Mouse (Mus musculus) neural tube, embryonic 15.5 days (tissue): ENCODE data around the gene Nmnat1. TPM values are rescaled to one million over a fixed set of nuclear protein-coding genes. Genes with fewer than 3 reads are reported as not detected.
"Not testable (repeated sequence)": the region's sequence is repeated elsewhere in the genome, so short reads cannot be mapped to it uniquely, and the experiment has no call there.

Source experiments
- ATAC-seq: fragments of 200-750 bp; cut with Nextera tagmentation; 2 replicates; pipeline ENCODE4 v1.8.0; 2017; ENCODE audit warnings: mild to moderate bottlenecking, moderate TSS enrichment, moderate library complexity; ENCODE audit not compliant: low FRiP score
- H3K27ac ChIP-seq: fragments of 300-500 bp; sonication (generic); replicated peaks from 2 replicates; pipeline ENCODE4 v1.5.1; 2015; ENCODE audit warnings: mild to moderate bottlenecking, inconsistent platforms
- H3K27me3 ChIP-seq: fragments of 300-500 bp; sonication (generic); replicated peaks from 2 replicates; pipeline ENCODE4 v1.6.1; 2015; ENCODE audit warnings: inconsistent platforms
- H3K36me3 ChIP-seq: fragments of 300-500 bp; sonication (generic); 2 replicates; pipeline ENCODE4 v1.6.1; 2015; ENCODE audit warnings: inconsistent platforms
- H3K4me1 ChIP-seq: fragments of 300-500 bp; sonication (generic); 2 replicates; pipeline ENCODE4 v1.6.1; 2015; ENCODE audit warnings: inconsistent platforms
- H3K4me2 ChIP-seq: fragments of 300-500 bp; sonication (generic); 2 replicates; pipeline ENCODE4 v1.6.1; 2015; ENCODE audit warnings: inconsistent platforms, mild to moderate bottlenecking, moderate library complexity
- H3K4me3 ChIP-seq: fragments of 300-500 bp; sonication (generic); replicated peaks from 2 replicates; pipeline ENCODE4 v1.5.1; 2015; ENCODE audit warnings: mild to moderate bottlenecking, inconsistent platforms
- H3K9ac ChIP-seq: fragments of 300-500 bp; sonication (generic); replicated peaks from 2 replicates; pipeline ENCODE4 v1.6.1; 2015; ENCODE audit warnings: mild to moderate bottlenecking, inconsistent platforms
- H3K9me3 ChIP-seq: fragments of 300-500 bp; sonication (generic); replicated peaks from 2 replicates; pipeline ENCODE4 v1.6.1; 2016; ENCODE audit warnings: inconsistent platforms
- whole genome bisulfite sequencing: fragments of 180-500 bp; shearing (Covaris S2); methylation state at CpG from one replicate; pipeline ENCODE4 v1.1.7; 2015; ENCODE audit warnings: mixed read lengths; 5-methylcytosine and 5-hydroxymethylcytosine counted together
- polyA plus RNA-seq: library from polyadenylated mRNA; unstranded; fragments of >200 nt; fragmentation: Nextera tagmentation; extraction: Ambion mirVana; gene quantifications from 2 replicates; pipeline ENCODE4 v1.2.1, GENCODE M21; 2015

Gene Nmnat1
- polyA plus RNA-seq, 1 experiment from 2014 or later = 5.8 TPM

DNA sequence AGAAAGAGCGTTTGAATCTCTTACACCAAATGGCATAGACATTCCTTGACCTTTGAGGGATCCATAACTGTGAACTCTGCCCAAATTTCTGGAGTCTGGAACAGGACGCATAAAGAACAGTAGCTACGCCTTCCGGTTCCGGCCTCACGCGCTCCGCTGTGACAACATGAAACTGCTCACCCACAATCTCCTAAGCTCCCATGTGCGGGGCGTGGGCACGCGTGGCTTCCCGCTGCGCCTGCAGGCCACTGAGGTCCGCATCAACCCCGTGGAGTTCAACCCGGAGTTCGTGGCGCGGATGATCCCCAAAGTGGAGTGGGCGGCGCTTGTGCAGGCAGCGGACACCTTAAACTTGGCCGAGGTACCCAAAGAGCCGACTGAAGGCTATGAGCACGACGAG is 27.8 kb downstream of the Nmnat1 start:
- H3K4me3 ChIP-seq, H3K27ac ChIP-seq, H3K27me3 ChIP-seq, H3K9me3 ChIP-seq, H3K4me2 ChIP-seq, H3K36me3 ChIP-seq, H3K4me1 ChIP-seq, H3K9ac ChIP-seq, ATAC-seq: not testable (repeated sequence)
- 89% methylated on average over 27 of the region's 27 CpGs for WGBS

DNA sequence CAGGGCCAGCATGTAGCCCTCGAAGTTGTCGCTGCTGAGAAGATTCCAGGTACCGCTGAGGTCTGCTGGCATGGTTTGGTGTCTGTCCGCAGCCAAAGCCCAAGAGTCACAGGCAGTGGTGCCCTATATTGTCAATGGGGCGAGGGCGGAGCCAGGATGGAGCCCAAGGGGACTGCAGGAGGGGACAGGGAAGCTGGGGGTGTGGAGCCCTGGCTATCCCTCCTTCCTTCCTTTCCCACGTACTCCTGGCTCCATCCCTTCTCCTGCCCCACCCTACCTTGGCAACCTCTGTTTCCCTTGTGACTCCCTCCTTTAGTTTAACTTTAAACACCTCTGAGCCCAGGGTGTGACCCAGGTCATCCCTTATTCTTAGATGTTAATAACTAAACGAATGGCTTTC is 30.1 kb downstream of the Nmnat1 start, which contains the start of gene Rbp7:
Gene Rbp7 (minus strand): TSS at position 100 of the 400 bp plus-strand sequence.
- no peak within 1 kb of the TSS for H3K4me2 ChIP-seq
- ATAC-seq = no peak
- no peaks in the 10 kb centered on the region for H3K4me1 ChIP-seq
- WGBS = 54% methylated on average over 8 of the region's 8 CpGs
- no peaks in the 10 kb centered on the region for H3K27me3 ChIP-seq
- no peak within 1 kb of the TSS for H3K4me3 ChIP-seq
- H3K27ac ChIP-seq = no peak within 1 kb of the TSS
- H3K9me3 ChIP-seq = no peaks in the 10 kb centered on the region
- no peak within 1 kb of the TSS for H3K9ac ChIP-seq
- no peaks in the 10 kb centered on the region for H3K36me3 ChIP-seq

DNA sequence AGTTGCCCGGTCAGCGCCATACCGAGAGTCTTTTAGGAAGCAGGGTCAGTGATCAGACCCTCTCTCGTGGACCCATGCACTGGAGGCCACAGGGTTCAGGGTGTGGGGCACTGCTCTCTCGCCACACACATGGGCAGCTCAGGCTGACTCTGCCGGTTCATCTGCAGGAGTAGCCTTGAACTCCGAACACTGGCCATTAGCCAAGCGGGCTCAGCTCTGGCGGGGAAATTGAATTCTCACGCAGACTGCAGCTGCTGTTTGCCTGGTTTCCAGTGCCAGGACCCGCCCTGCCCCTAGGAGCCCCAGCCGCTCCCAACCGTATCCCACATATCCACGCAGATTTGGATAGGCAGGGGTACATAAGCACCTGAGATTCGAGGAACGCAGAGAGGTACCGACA is 30.7 kb downstream of the Nmnat1 start:
- no peak overlapping the region for H3K9ac ChIP-seq
- H3K27me3 ChIP-seq = no peaks in the 10 kb centered on the region
- 87% methylated on average over 17 of the region's 17 CpGs for WGBS
- no peaks in the 10 kb centered on the region for H3K4me1 ChIP-seq
- H3K27ac ChIP-seq = no peak overlapping the region
- no peaks in the 10 kb centered on the region for H3K9me3 ChIP-seq
- no peaks in the 10 kb centered on the region for H3K36me3 ChIP-seq
- no peak for ATAC-seq
- no peak overlapping the region for H3K4me2 ChIP-seq
- H3K4me3 ChIP-seq = no peak overlapping the region

DNA sequence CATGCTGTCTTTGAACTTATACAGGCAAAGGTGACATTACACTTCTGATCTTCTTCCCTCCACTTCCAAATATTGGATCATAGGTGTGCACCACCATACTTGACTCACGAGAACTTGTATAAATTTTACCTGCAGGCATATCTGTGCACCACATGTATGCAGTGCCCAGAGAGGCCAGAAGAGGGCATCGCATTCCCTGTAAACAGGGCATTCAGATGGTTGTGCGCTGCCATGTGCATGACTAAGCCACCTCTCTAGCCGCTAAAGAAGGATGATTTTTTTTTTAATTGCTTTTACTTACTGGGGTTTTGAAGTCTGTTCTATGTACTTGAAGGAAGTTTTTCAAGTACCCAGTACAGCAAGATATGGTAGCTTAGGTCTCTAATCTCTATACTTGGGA is 31.3 kb downstream of the Nmnat1 start:
- H3K9me3 ChIP-seq = no peaks in the 10 kb centered on the region
- H3K4me3 ChIP-seq = no peak overlapping the region
- H3K27ac ChIP-seq = no peak overlapping the region
- no peak overlapping the region for H3K9ac ChIP-seq
- no peak for ATAC-seq
- H3K27me3 ChIP-seq = no peaks in the 10 kb centered on the region
- no peaks in the 10 kb centered on the region for H3K36me3 ChIP-seq
- WGBS = 86% methylated on average over 4 of the region's 4 CpGs
- no peak overlapping the region for H3K4me2 ChIP-seq
- no peaks in the 10 kb centered on the region for H3K4me1 ChIP-seq

DNA sequence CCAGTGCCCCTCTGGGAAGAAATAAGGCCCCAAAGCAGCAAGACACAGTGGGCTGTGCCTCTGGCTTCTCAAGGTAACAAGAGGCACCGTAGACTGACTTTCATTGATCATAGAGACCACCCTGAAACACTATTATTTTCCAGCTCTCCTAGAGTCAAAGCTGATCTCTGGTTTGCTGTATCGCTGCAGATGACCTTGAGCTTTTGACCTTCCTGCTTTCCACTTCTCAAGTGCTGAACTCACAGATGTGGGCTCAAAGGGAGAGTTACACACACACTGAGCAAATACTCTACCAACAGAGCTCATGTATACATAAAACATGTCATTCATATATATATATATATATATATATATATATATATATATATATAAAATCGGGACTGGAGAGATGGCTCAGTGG is 34.4 kb downstream of the Nmnat1 start:
- no peak for ATAC-seq
- Histone ChIP-seq H3K27ac (no peak overlapping the region), H3K4me1 (peaks cover 8% of the 10 kb centered on the region), H3K9me3 (no peaks in the 10 kb centered on the region), H3K4me3 (no peak overlapping the region), H3K9ac (no peak overlapping the region), H3K27me3 (no peaks in the 10 kb centered on the region), H3K4me2 (no peak overlapping the region), H3K36me3 (no peaks in the 10 kb centered on the region)
- WGBS = 86% methylated on average over 3 of the region's 3 CpGs

DNA sequence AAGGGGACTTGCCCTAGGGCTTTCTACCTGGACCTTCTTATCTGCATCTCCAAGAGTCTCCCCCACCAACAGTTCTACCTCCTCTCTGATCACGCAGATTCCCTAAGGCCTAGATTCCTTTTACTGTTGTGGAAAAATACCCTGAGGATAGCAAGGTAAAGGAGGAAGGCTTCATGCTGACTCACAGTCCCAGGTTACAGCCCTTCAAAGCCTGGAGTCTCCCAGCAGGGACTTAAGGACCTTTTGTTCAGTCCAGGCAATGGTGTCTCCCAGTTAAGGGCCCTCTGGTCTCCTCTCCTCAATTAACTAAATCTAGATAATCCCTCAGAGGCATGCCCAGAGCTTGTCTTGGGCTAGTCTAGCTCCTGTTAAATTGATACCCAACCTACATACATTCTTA is 38.7 kb downstream of the Nmnat1 start:
- H3K9me3 ChIP-seq = no peaks in the 10 kb centered on the region
- no peak for ATAC-seq
- H3K27ac ChIP-seq = peak overlapping the region; percentile 94
- H3K27me3 ChIP-seq = no peaks in the 10 kb centered on the region
- WGBS = 37% methylated on average over 1 of the region's 1 CpGs
- H3K36me3 ChIP-seq = no peaks in the 10 kb centered on the region
- H3K9ac ChIP-seq = peak overlapping the region; percentile 56; the same call in 1 of the 2 replicates
- peak overlapping the region; percentile 73 for H3K4me2 ChIP-seq
- peaks cover 20% of the 10 kb centered on the region for H3K4me1 ChIP-seq
- H3K4me3 ChIP-seq = no peak overlapping the region

DNA sequence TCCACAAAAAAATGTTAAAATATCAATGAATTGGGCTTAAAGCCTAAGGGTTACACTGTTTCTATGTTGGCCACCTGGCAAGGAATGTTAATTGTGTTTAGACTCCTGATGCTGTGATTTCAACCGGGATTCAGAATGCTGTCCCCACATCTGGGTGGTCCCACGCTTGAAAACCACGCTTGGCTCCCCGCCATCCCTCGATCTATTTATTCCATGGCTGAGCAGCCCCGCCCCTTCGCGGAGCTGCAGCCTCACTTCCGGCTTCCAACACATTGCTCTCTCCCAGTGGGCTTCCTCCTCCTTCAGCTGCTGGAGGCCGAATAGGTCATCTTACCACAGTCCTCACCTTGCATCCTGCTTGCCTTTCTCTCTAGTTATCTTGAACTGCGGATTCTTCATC is 39.1 kb downstream of the Nmnat1 start:
- peak; percentile 67; the same call in 1 of the 2 replicates for ATAC-seq
- peak overlapping the region; percentile 94 for H3K27ac ChIP-seq
- no peaks in the 10 kb centered on the region for H3K9me3 ChIP-seq
- H3K9ac ChIP-seq = peak overlapping the region; percentile 56
- H3K4me1 ChIP-seq = peaks cover 20% of the 10 kb centered on the region
- no peaks in the 10 kb centered on the region for H3K36me3 ChIP-seq
- 2% methylated on average over 11 of the region's 11 CpGs for WGBS
- peak overlapping the region; percentile 40 for H3K4me3 ChIP-seq
- no peaks in the 10 kb centered on the region for H3K27me3 ChIP-seq
- peak overlapping the region; percentile 73 for H3K4me2 ChIP-seq

DNA sequence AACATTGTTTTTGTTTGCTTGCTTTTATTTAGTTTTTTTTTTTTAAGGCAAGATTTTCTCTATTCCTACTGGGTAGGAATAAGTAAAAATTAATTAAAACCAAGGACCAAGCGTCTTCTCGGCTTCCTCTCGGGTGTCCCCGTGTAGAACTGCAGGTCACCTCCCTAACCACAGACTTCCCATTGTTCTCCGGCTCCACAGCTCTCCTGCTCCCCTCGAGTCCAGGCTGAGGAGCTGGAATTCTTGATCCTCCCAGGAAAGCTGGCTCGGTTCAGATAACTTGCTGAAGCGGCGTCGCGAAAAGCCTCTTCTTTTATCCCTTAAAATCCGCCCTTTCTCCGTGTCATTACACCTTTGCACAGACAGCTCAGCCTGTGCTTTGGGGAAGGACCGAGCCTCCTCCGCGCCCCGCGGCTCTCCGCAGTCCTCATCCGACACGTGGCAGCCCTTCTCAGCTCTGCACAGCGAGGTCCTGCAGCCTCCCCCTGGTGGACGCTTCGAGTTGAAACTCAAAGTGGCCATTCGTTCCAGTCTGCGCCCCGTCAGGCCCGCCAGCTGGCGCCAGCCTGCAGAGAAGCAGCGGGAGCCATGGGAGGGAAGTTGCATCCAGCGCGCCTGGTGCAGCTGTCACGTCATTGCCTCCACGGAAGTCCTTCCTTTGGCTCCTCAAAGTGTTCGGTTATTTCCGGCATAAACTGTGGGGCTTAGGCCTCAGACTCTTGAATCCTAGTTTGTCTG is 39.9 kb downstream of the Nmnat1 start:
- H3K4me3 ChIP-seq = peak overlapping the region; percentile 40
- peak overlapping the region; percentile 73 for H3K4me2 ChIP-seq
- peak; percentile 97 for ATAC-seq
- peak overlapping the region; percentile 56 for H3K9ac ChIP-seq
- no peaks in the 10 kb centered on the region for H3K27me3 ChIP-seq
- no peaks in the 10 kb centered on the region for H3K36me3 ChIP-seq
- under 1% methylated on average over 36 of the region's 36 CpGs for WGBS
- H3K27ac ChIP-seq = peak overlapping the region; percentile 94
- H3K4me1 ChIP-seq = peaks cover 23% of the 10 kb centered on the region
- no peaks in the 10 kb centered on the region for H3K9me3 ChIP-seq

DNA sequence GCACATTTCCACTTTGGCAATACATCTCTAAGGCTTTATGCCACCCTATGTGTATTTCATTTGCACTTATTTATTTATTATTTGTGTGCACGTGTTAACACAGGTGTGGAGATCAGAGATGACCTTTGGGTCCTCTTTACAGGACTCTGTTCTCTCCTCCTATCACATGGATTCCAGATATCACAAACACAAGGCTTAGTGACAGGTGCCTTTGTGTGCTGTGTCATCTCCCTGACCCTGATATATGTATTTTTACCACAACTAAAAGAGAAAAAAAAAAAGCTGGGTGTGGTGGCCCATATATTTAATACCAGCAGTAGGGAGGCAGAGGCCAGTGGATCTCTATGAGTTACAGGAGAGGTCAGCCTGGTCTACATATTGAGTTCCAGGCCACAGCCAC is 40.5 kb downstream of the Nmnat1 start:
- ATAC-seq = no peak
- 53% methylated on average over 1 of the region's 1 CpGs for WGBS

DNA sequence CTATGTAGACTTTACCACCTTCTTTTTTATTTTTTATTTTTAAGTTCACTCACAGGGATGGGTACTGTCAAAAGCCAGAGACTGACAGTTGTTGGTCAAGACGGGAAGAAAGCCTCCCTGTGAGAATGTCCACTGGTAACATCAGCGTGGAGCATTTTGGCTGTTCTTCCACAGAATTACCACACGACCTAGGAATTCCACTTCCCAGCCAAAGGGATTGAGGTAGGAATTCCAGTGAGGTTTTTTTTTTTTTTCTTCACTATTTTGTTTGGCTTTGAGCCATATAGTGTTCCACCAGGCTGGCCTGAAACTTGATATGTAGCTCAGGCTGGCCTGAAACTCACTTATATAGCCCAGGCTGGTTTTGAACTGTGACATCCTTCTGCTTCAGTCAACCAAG is 42.6 kb downstream of the Nmnat1 start:
- ATAC-seq = no peak
- Histone ChIP-seq H3K36me3 (no peaks in the 10 kb centered on the region), H3K27me3 (no peaks in the 10 kb centered on the region), H3K9ac (no peak overlapping the region), H3K4me3 (no peak overlapping the region), H3K27ac (no peak overlapping the region), H3K4me2 (no peak overlapping the region), H3K4me1 (peaks cover 23% of the 10 kb centered on the region), H3K9me3 (no peaks in the 10 kb centered on the region)
- WGBS = 70% methylated on average over 3 of the region's 3 CpGs

More for the DNA sequence above, 40.5 kb downstream of the Nmnat1 start:
- no peaks in the 10 kb centered on the region for H3K27me3 ChIP-seq
- H3K4me3 ChIP-seq = no peak overlapping the region
- peaks cover 23% of the 10 kb centered on the region for H3K4me1 ChIP-seq
- H3K9ac ChIP-seq = peak overlapping the region; percentile 56
- peak overlapping the region; percentile 94 for H3K27ac ChIP-seq
- no peaks in the 10 kb centered on the region for H3K9me3 ChIP-seq
- H3K4me2 ChIP-seq = peak overlapping the region; percentile 73
- no peaks in the 10 kb centered on the region for H3K36me3 ChIP-seq

DNA sequence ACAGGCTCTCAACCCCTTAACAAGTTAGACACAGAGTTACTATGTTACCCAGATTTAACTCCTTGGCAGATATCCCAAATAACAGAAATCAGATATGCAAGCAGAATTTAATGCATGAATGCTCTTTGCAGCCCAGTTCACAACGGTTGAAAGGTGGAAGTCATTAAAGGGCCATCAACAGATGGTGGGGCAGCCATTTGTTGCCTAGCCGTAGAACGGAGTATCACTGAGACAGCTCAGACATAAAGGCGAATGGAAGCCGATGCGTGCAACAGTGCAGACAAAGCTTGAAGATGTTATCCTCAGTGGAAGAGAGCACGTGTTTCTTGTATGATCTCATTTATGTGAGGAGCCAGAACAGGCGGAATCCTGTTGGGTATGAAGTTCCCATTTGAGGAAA is 44.4 kb downstream of the Nmnat1 start:
- WGBS = 55% methylated on average over 8 of the region's 8 CpGs
- H3K4me3 ChIP-seq = no peak overlapping the region

DNA sequence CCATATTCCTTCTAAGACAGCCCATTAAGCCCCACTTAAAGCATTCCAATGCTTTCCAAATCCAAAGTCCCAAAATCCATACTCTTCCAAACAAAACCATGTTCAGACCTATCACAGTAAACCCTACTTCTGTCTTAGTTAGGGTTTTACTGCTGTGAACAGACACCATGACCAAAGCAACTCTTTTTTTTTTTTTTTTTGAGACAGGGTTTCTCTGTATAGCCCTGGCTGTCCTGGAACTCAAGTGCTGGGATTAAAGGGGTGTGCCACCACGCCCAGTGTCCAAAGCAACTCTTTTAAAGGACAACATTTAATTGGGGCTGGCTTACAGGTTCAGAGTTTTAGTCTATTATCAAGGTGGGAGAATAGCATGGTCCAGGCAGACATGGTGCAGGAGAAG is 53.1 kb downstream of the Nmnat1 start:
- WGBS = 82% methylated on average over 1 of the region's 1 CpGs
- H3K4me3 ChIP-seq, H3K27ac ChIP-seq, H3K4me1 ChIP-seq, H3K36me3 ChIP-seq, ATAC-seq, H3K4me2 ChIP-seq, H3K27me3 ChIP-seq, H3K9me3 ChIP-seq, H3K9ac ChIP-seq: not testable (repeated sequence)

More for the DNA sequence above, 44.4 kb downstream of the Nmnat1 start:
- Histone ChIP-seq H3K27ac (no peak overlapping the region), H3K9me3 (no peaks in the 10 kb centered on the region), H3K36me3 (no peaks in the 10 kb centered on the region), H3K4me2 (no peak overlapping the region), H3K27me3 (no peaks in the 10 kb centered on the region), H3K4me1 (peaks cover 15% of the 10 kb centered on the region), H3K9ac (no peak overlapping the region)
- no peak for ATAC-seq
